In the genomic region with DNA sequence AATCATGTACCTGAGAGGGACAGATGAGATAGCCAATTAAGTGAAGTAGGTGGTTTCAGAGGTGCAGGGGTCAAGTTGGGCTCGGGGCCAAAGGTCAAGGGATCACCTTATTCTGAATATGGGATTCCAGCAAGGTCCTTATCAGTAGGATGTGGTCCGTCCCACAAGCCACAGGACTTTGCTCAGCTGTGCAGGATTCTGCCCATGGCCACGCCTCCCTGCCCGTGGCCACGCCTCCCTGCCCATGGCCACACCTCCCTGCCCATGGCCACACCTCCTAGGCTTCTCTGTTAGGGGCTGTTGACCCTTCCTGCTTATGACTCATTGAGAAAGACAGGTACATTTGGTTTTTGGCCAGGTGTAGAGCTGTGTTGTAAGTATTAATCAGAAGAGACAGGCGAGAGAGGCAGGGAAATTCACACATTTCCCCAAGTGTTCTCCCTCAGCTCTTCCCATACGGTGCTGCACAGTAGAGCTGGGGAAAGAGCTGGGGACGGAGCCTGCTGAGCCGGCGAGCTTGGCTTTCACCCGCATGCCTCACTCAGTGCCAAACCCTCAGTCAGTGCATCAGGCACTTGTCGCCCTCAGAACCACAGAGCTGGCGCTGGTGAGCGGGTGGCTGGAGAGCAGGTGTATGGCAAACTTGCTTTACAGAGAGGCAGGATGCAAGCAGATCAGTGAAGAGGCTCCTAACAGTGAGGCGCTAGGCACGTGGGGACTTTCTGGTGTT, we compare ENCODE assay signal across 17 mouse cellular contexts.
A peak's percentile ranks its signal among the peaks of the same experiment; 100 is the strongest.
DNase-seq lines count a peak whose midpoint lies in the region; ATAC-seq and TF ChIP-seq lines count a peak whose summit lies in the region.
"Had no signal": no experiment of that assay in that cellular context is flagged by ENCODE, and none has a peak within 500 bp of the region (broad histone marks: within the 10 kb centered on the region; RNA-seq: fewer than 3 reads in every experiment).

No protein-coding gene starts in this region.

- H3K9ac ChIP-seq in liver, embryonic 14.5 days (replicated peaks), result no peak overlapping the region
- H3K9ac ChIP-seq in liver, embryonic 12.5 days, result no peak overlapping the region
- H3K9ac ChIP-seq in forebrain, postnatal 0 days, result no peak overlapping the region
- H3K9ac ChIP-seq: hindbrain, embryonic 12.5 days; liver, embryonic 15.5 days; neural tube, embryonic 13.5 days had no signal

- H3K9me3 ChIP-seq in liver, embryonic 14.5 days (ENCODE audit: control insufficient read depth, low read length), result no peaks in the 10 kb centered on the region
- no peaks in the 10 kb centered on the region for H3K9me3 ChIP-seq in liver, embryonic 12.5 days (replicated peaks)
- H3K9me3 ChIP-seq in forebrain, postnatal 0 days (ENCODE audit: low read length), result no peaks in the 10 kb centered on the region
- H3K9me3 ChIP-seq: hindbrain, embryonic 12.5 days; liver, embryonic 15.5 days; neural tube, embryonic 13.5 days had no signal

- DNase-seq in liver, embryonic 14.5 days (ENCODE audit: low read depth in 3 of 3, low spot score in 3 of 3), result no peak
- DNase-seq in cerebellum, postnatal 14 days, result peak; percentile 44 to 56
- no peak for DNase-seq in lung, adult 18-20 months
- no peak for DNase-seq in embryo, embryonic 9.5 days (ENCODE audit: extremely low spot score)
- DNase-seq in forebrain, postnatal 0 days, result no peak
- DNase-seq: adrenal gland, adult 2 months; kidney, adult 9 months; lung, postnatal 4 days; spleen, adult 18-20 months had no signal

- TF ChIP-seq EP300 in liver, embryonic 14.5 days (IDR thresholded peaks at IDR 0.05; ENCODE audit: low read depth), result no peak

- TF ChIP-seq CTCF in liver, embryonic 14.5 days (IDR thresholded peaks at IDR 0.05; ENCODE audit: low read depth), result no peak
- TF ChIP-seq CTCF in forebrain, postnatal 0 days (IDR thresholded peaks at IDR 0.05; ENCODE audit: low read depth), result no peak

- H3K4me1 ChIP-seq in liver, embryonic 14.5 days (replicated peaks; ENCODE audit: control insufficient read depth in 2 of 2, insufficient read depth in 2 of 2, low read length in 1 of 2), result no peaks in the 10 kb centered on the region
- no peaks in the 10 kb centered on the region for H3K4me1 ChIP-seq in liver, embryonic 12.5 days
- H3K4me1 ChIP-seq in forebrain, postnatal 0 days (ENCODE audit: insufficient read depth), result no peaks in the 10 kb centered on the region
- H3K4me1 ChIP-seq: liver, embryonic 15.5 days had no signal

- H3K4me3 ChIP-seq in liver, embryonic 14.5 days (ENCODE audit: insufficient read depth in 1 of 2, low read depth in 2 of 2, low read length in 2 of 2), result no peak overlapping the region
- no peak overlapping the region for H3K4me3 ChIP-seq in liver, embryonic 12.5 days
- no peak overlapping the region for H3K4me3 ChIP-seq in forebrain, postnatal 0 days (ENCODE audit: low read depth, low read length)
- H3K4me3 ChIP-seq: erythroblast, embryonic 14.5 days; hindbrain, embryonic 12.5 days; liver, embryonic 15.5 days; neural tube, embryonic 13.5 days had no signal

- ATAC-seq in liver, embryonic 14.5 days (ENCODE audit: insufficient read depth), result 0 out of 2 replicates have a peak, but pooled peaks have one; percentile 18
- no peak; the same call in 1 of the 2 replicates for ATAC-seq in liver, embryonic 12.5 days
- ATAC-seq in cerebellum, adult (ENCODE audit: insufficient number of reproducible peaks, low FRiP score, low TSS enrichment), result 0 out of 2 replicates have a peak, but pooled peaks have one; percentile 10
- no peak for ATAC-seq in forebrain, postnatal 0 days
- ATAC-seq: CD4-positive, CD25-positive, alpha-beta regulatory T cell, adult 4 months; Patski had no signal

- 56% methylated on average over 16 of the region's 16 CpGs for WGBS in liver, embryonic 14.5 days (ENCODE audit: insufficient replicate concordance)
- 53% methylated on average over 16 of the region's 16 CpGs for WGBS in liver, embryonic 12.5 days (ENCODE audit: insufficient replicate concordance)
- WGBS in forebrain, postnatal 0 days, result 76% methylated on average over 16 of the region's 16 CpGs

- no peak overlapping the region for H3K27ac ChIP-seq in liver, embryonic 14.5 days
- H3K27ac ChIP-seq in liver, embryonic 12.5 days, result no peak overlapping the region
- no peak overlapping the region for H3K27ac ChIP-seq in forebrain, postnatal 0 days (ENCODE audit: low read depth, low read length)
- H3K27ac ChIP-seq: hindbrain, embryonic 12.5 days; liver, embryonic 15.5 days; neural tube, embryonic 13.5 days had no signal

- no peaks in the 10 kb centered on the region for H3K36me3 ChIP-seq in liver, embryonic 14.5 days (replicated peaks; ENCODE audit: control insufficient read depth, insufficient read depth, low read depth)
- H3K36me3 ChIP-seq in liver, embryonic 12.5 days, result no peaks in the 10 kb centered on the region
- H3K36me3 ChIP-seq in forebrain, postnatal 0 days (ENCODE audit: insufficient read depth), result no peaks in the 10 kb centered on the region
- H3K36me3 ChIP-seq: hindbrain, embryonic 12.5 days; liver, embryonic 15.5 days; neural tube, embryonic 13.5 days had no signal

- no peak overlapping the region for H3K4me2 ChIP-seq in liver, embryonic 14.5 days (ENCODE audit: low read depth)
- no peak overlapping the region for H3K4me2 ChIP-seq in liver, embryonic 12.5 days
- no peak overlapping the region for H3K4me2 ChIP-seq in forebrain, postnatal 0 days (ENCODE audit: low read depth)
- H3K4me2 ChIP-seq: hindbrain, embryonic 12.5 days; liver, embryonic 15.5 days; neural tube, embryonic 13.5 days had no signal

- H3K27me3 ChIP-seq in liver, embryonic 14.5 days (ENCODE audit: control insufficient read depth, insufficient read depth, low read length), result no peaks in the 10 kb centered on the region
- no peaks in the 10 kb centered on the region for H3K27me3 ChIP-seq in liver, embryonic 12.5 days (replicated peaks)
- no peaks in the 10 kb centered on the region for H3K27me3 ChIP-seq in forebrain, postnatal 0 days (ENCODE audit: insufficient read depth, low read length)
- H3K27me3 ChIP-seq: hindbrain, embryonic 12.5 days; liver, embryonic 15.5 days; neural tube, embryonic 13.5 days had no signal

Comparison
In these comparisons a context has a peak if more than half of its experiments do, and no peak if none do; other contexts are left out.
1. ATAC-seq: peak in liver, embryonic 14.5 days (single experiment) and cerebellum, adult (single experiment); none in liver, embryonic 12.5 days (single experiment) and forebrain, postnatal 0 days (single experiment).
2. DNase-seq: peak in cerebellum, postnatal 14 days (2 of 2); none in liver, embryonic 14.5 days (0 of 3), lung, adult 18-20 months (0 of 2), embryo, embryonic 9.5 days (single experiment) and forebrain, postnatal 0 days (single experiment).